Mouse (Mus musculus): ENCODE results near the gene Cym. TPM values are rescaled to one million over a fixed set of nuclear protein-coding genes. Genes with fewer than 3 reads are reported as not detected.

Gene Cym
- total and polyA plus RNA-seq, 2 experiments from 2014 or later: 0.22 to 0.53 TPM

GRCm38 (mm10) chr3:107201310-107202180 is 20.0 kb downstream of the Cym start:
- DNase-seq (ENCODE audit: low spot score): no peak
- TF ChIP-seq EP300 (IDR thresholded peaks at IDR 0.05; ENCODE audit: low read depth) (no peak), CTCF (IDR thresholded peaks at IDR 0.05; ENCODE audit: low read depth) (no peak)
- H3K4me3 ChIP-seq (ENCODE audit: low read depth, low read length): no peak overlapping the region
- no peaks in the 10 kb centered on the region for H3K4me1 ChIP-seq (ENCODE audit: control insufficient read depth, insufficient read depth)
- H3K4me2 ChIP-seq (ENCODE audit: low read depth, low read length): no peak overlapping the region
- no peaks in the 10 kb centered on the region for H3K36me3 ChIP-seq (replicated peaks; ENCODE audit: control insufficient read depth, insufficient read depth, low read length)
- no peaks in the 10 kb centered on the region for H3K27me3 ChIP-seq (ENCODE audit: control insufficient read depth, insufficient read depth, low read length)
- no peaks in the 10 kb centered on the region for H3K9me3 ChIP-seq (replicated peaks; ENCODE audit: control insufficient read depth, low read length)
- no peak for ATAC-seq (ENCODE audit: insufficient read depth, low read depth)
- H3K27ac ChIP-seq (ENCODE audit: low read depth): no peak overlapping the region
- WGBS: 39% methylated on average over 9 of the region's 9 CpGs
- no peak overlapping the region for H3K9ac ChIP-seq (replicated peaks; ENCODE audit: low read depth, low read length)

DNA sequence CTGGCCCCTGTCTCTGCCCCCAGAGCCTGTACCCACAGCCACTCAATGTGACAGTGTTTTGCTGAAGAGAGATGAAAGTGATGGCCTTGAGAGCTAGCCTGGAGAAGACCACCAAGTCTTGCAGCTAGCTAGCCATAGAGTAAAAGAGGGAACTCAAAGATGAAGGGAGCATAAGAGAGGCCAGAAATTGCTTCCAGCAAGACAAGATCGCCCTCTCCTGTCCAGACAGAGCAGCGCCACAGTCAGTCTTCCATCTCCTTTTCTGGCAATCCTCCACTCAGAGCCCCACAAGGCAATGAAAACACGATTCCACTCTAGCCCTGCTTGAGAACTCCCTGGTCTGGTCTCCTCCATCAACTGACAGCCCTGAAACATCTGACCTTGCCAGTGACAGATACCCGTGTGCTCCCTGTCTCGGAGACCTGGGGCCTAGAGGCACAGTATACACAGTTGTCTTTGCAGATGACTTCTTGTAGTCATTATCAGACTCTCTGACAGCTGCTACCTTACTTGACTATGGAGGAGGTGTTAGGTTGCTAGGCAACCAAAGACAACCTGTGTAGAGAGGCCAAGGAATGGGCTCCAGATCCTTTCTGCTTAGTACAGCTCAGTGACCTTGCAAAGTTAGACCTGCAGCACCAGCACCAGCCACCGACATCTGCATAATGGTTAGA is 33.2 kb downstream of the Cym start:
- TF ChIP-seq CTCF (IDR thresholded peaks at IDR 0.05; ENCODE audit: low read depth): peak; percentile 80
- no peak for TF ChIP-seq EP300 (IDR thresholded peaks at IDR 0.05; ENCODE audit: low read depth)
- Histone ChIP-seq H3K4me1 (ENCODE audit: control insufficient read depth, insufficient read depth) (no peaks in the 10 kb centered on the region), H3K9ac (replicated peaks; ENCODE audit: low read depth, low read length) (no peak overlapping the region), H3K4me2 (ENCODE audit: low read depth, low read length) (no peak overlapping the region), H3K27me3 (ENCODE audit: control insufficient read depth, insufficient read depth, low read length) (no peaks in the 10 kb centered on the region), H3K4me3 (ENCODE audit: low read depth, low read length) (no peak overlapping the region), H3K27ac (ENCODE audit: low read depth) (no peak overlapping the region), H3K9me3 (replicated peaks; ENCODE audit: control insufficient read depth, low read length) (no peaks in the 10 kb centered on the region), H3K36me3 (replicated peaks; ENCODE audit: control insufficient read depth, insufficient read depth, low read length) (no peaks in the 10 kb centered on the region)
- 31% methylated on average over 6 of the region's 6 CpGs for WGBS
- peak; percentile 73 for ATAC-seq (ENCODE audit: insufficient read depth, low read depth)
- peak; percentile 50 for DNase-seq (ENCODE audit: low spot score)

DNA sequence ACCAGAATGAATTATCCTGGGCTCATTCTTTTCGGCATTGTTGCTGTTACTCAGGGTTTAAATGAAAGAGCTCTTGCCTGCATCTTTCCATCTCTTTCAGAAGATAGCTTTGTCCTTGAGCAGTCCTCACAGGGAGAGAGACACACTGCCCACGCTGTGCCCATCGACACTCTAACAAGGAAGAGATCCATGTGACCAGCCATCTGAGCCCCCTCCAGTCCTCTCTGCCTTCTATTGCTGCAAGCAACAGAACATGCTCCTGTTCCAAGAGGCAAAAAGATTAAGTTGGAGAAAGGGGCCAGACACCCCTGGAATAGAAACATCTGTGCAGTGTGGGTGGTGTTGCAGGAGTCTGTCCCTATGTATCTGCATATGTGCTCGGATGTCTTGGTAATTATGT is 34.5 kb downstream of the Cym start:
- Histone ChIP-seq H3K36me3 (replicated peaks; ENCODE audit: control insufficient read depth, insufficient read depth, low read length) (no peaks in the 10 kb centered on the region), H3K4me1 (ENCODE audit: control insufficient read depth, insufficient read depth) (no peaks in the 10 kb centered on the region), H3K4me3 (ENCODE audit: low read depth, low read length) (no peak overlapping the region), H3K27ac (ENCODE audit: low read depth) (no peak overlapping the region), H3K4me2 (ENCODE audit: low read depth, low read length) (no peak overlapping the region), H3K27me3 (ENCODE audit: control insufficient read depth, insufficient read depth, low read length) (no peaks in the 10 kb centered on the region), H3K9me3 (replicated peaks; ENCODE audit: control insufficient read depth, low read length) (no peaks in the 10 kb centered on the region), H3K9ac (replicated peaks; ENCODE audit: low read depth, low read length) (no peak overlapping the region)
- DNase-seq (ENCODE audit: low spot score): no peak
- 74% methylated on average over 4 of the region's 4 CpGs for WGBS
- ATAC-seq (ENCODE audit: insufficient read depth, low read depth): no peak
- TF ChIP-seq EP300 (IDR thresholded peaks at IDR 0.05; ENCODE audit: low read depth): no peak
- TF ChIP-seq CTCF (IDR thresholded peaks at IDR 0.05; ENCODE audit: low read depth): no peak

DNA sequence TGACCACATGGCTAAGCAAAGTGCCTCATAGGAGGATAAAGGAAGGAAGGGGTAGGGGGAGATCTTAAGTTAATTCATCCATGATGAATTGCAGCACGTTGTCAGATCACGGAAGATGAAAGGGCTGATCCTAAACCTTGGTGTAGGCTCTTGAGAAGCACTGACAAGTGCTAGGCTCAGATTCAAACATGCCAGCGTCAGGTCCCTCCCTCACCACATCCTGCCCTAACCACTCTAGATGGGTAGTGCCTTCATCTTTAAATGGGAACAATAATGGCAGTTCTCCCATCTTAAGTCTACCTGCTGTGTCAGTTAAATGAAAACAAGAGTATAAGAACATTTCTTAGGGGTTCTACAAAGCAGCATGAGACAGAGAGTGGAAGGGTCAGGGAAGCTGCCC is 35.9 kb downstream of the Cym start:
- DNase-seq (ENCODE audit: low spot score) (no peak), ATAC-seq (ENCODE audit: insufficient read depth, low read depth) (no peak)
- TF ChIP-seq CTCF (IDR thresholded peaks at IDR 0.05; ENCODE audit: low read depth): no peak
- no peak for TF ChIP-seq EP300 (IDR thresholded peaks at IDR 0.05; ENCODE audit: low read depth)
- Histone ChIP-seq H3K4me1 (ENCODE audit: control insufficient read depth, insufficient read depth) (no peaks in the 10 kb centered on the region), H3K27me3 (ENCODE audit: control insufficient read depth, insufficient read depth, low read length) (no peaks in the 10 kb centered on the region), H3K27ac (ENCODE audit: low read depth) (no peak overlapping the region), H3K9me3 (replicated peaks; ENCODE audit: control insufficient read depth, low read length) (no peaks in the 10 kb centered on the region), H3K36me3 (replicated peaks; ENCODE audit: control insufficient read depth, insufficient read depth, low read length) (no peaks in the 10 kb centered on the region), H3K9ac (replicated peaks; ENCODE audit: low read depth, low read length) (no peak overlapping the region), H3K4me3 (ENCODE audit: low read depth, low read length) (no peak overlapping the region), H3K4me2 (ENCODE audit: low read depth, low read length) (no peak overlapping the region)
- WGBS: 73% methylated on average over 3 of the region's 3 CpGs

GRCm38 (mm10) chr3:107183178-107183577 is 38.4 kb downstream of the Cym start:
- DNase-seq (ENCODE audit: low spot score) (no peak), ATAC-seq (ENCODE audit: insufficient read depth, low read depth) (no peak)
- no peak overlapping the region for H3K4me2 ChIP-seq (ENCODE audit: low read depth, low read length)
- H3K36me3 ChIP-seq (replicated peaks; ENCODE audit: control insufficient read depth, insufficient read depth, low read length): no peaks in the 10 kb centered on the region
- H3K27ac ChIP-seq (ENCODE audit: low read depth): no peak overlapping the region
- 73% methylated on average over 3 of the region's 3 CpGs for WGBS
- no peak overlapping the region for H3K4me3 ChIP-seq (ENCODE audit: low read depth, low read length)
- no peaks in the 10 kb centered on the region for H3K9me3 ChIP-seq (replicated peaks; ENCODE audit: control insufficient read depth, low read length)
- TF ChIP-seq EP300 (IDR thresholded peaks at IDR 0.05; ENCODE audit: low read depth) (no peak), CTCF (IDR thresholded peaks at IDR 0.05; ENCODE audit: low read depth) (no peak)
- no peaks in the 10 kb centered on the region for H3K27me3 ChIP-seq (ENCODE audit: control insufficient read depth, insufficient read depth, low read length)
- H3K9ac ChIP-seq (replicated peaks; ENCODE audit: low read depth, low read length): no peak overlapping the region
- no peaks in the 10 kb centered on the region for H3K4me1 ChIP-seq (ENCODE audit: control insufficient read depth, insufficient read depth)

Measured in heart, postnatal 0 days (tissue).